Mouse (Mus musculus): ENCODE measurements around the gene C1qc. TPM values are rescaled to one million over a fixed set of nuclear protein-coding genes. Genes with fewer than 3 reads are reported as not detected.

Gene C1qc
- polyA plus RNA-seq, 1 experiment from 2014 or later, result 21.0 TPM

- Histone ChIP-seq H3K4me1 (ENCODE audit: control insufficient read depth, insufficient read depth, low read length) (no peaks in the 10 kb centered on the region), H3K4me2 (ENCODE audit: low read depth, low read length) (no peak overlapping the region), H3K27ac (ENCODE audit: low read length) (no peak overlapping the region), H3K4me3 (ENCODE audit: low read length) (no peak overlapping the region), H3K27me3 (ENCODE audit: control insufficient read depth, insufficient read depth, low read length) (peaks cover 52% of the 10 kb centered on the region), H3K9me3 (replicated peaks; ENCODE audit: control insufficient read depth, low read length) (0 out of 2 replicates have a peak, but pooled peaks cover 3% of the 10 kb centered on the region), H3K9ac (ENCODE audit: low read length) (no peak overlapping the region), H3K36me3 (ENCODE audit: control insufficient read depth, insufficient read depth) (no peaks in the 10 kb centered on the region)
- 58% methylated on average over 7 of the region's 7 CpGs for WGBS
- ATAC-seq (replicated peaks; ENCODE audit: extremely low read depth, insufficient read depth, low FRiP score), result no peak
Observed at GRCm38 (mm10) chr4:136899154-136899553, 6.3 kb upstream of the C1qc start.

- Histone ChIP-seq H3K36me3 (ENCODE audit: control insufficient read depth, insufficient read depth) (no peaks in the 10 kb centered on the region), H3K27me3 (ENCODE audit: control insufficient read depth, insufficient read depth, low read length) (peaks cover 48% of the 10 kb centered on the region), H3K4me1 (ENCODE audit: control insufficient read depth, insufficient read depth, low read length) (no peaks in the 10 kb centered on the region), H3K9ac (ENCODE audit: low read length) (no peak within 1 kb of the TSS), H3K27ac (ENCODE audit: low read length) (no peak within 1 kb of the TSS), H3K4me3 (ENCODE audit: low read length) (no peak within 1 kb of the TSS), H3K4me2 (ENCODE audit: low read depth, low read length) (no peak within 1 kb of the TSS), H3K9me3 (replicated peaks; ENCODE audit: control insufficient read depth, low read length) (0 out of 2 replicates have a peak, but pooled peaks cover 3% of the 10 kb centered on the region)
- WGBS, result 72% methylated on average over 9 of the region's 9 CpGs
- no peak for ATAC-seq (replicated peaks; ENCODE audit: extremely low read depth, insufficient read depth, low FRiP score)
Observed at GRCm38 (mm10) chr4:136898637-136899036, 5.8 kb upstream of the C1qc start, which contains the start of gene C1qa. Gene C1qa, minus strand, starts transcription at chr4:136898803.

DNA sequence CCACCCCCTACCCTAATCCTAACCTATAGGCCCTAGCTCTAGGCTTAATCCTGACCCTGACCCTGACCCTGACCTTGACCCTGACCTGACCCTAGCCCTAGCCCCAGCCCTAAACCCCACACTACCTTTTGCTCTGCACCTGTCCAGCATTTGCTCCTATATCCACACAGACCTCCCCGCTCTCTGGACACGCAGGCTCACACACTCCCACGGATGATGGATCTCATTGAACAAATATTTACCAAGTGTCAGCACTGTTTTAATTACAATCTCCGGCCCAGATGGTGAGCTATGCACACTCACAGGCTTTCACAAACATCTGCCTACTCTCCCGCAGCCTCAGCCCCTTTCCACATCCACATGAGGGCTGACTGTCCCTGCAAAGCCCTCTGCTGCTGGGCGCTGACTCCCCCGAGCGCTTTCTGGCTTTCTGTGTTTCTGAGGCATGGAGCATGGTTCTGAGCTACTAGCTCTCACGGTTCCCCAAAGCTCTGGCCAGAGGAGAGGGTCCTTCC, 5.3 kb upstream of the C1qc start:
- WGBS, result 53% methylated on average over 9 of the region's 9 CpGs
- Histone ChIP-seq H3K4me1 (ENCODE audit: control insufficient read depth, insufficient read depth, low read length) (no peaks in the 10 kb centered on the region), H3K27me3 (ENCODE audit: control insufficient read depth, insufficient read depth, low read length) (peaks cover 43% of the 10 kb centered on the region), H3K27ac (ENCODE audit: low read length) (no peak overlapping the region), H3K9ac (ENCODE audit: low read length) (no peak overlapping the region), H3K36me3 (ENCODE audit: control insufficient read depth, insufficient read depth) (no peaks in the 10 kb centered on the region), H3K4me3 (ENCODE audit: low read length) (no peak overlapping the region), H3K9me3 (replicated peaks; ENCODE audit: control insufficient read depth, low read length) (0 out of 2 replicates have a peak, but pooled peaks cover 3% of the 10 kb centered on the region), H3K4me2 (ENCODE audit: low read depth, low read length) (no peak overlapping the region)
- no peak for ATAC-seq (replicated peaks; ENCODE audit: extremely low read depth, insufficient read depth, low FRiP score)

GRCm38 (mm10) chr4:136896461-136896860, 3.6 kb upstream of the C1qc start:
- no peak for ATAC-seq (replicated peaks; ENCODE audit: extremely low read depth, insufficient read depth, low FRiP score)
- no peak overlapping the region for H3K27ac ChIP-seq (ENCODE audit: low read length)
- H3K27me3 ChIP-seq (ENCODE audit: control insufficient read depth, insufficient read depth, low read length), result peaks cover 45% of the 10 kb centered on the region
- H3K9ac ChIP-seq (ENCODE audit: low read length), result no peak overlapping the region
- WGBS, result 30% methylated on average over 10 of the region's 10 CpGs
- no peak overlapping the region for H3K4me2 ChIP-seq (ENCODE audit: low read depth, low read length)
- 0 out of 2 replicates have a peak, but pooled peaks cover 3% of the 10 kb centered on the region for H3K9me3 ChIP-seq (replicated peaks; ENCODE audit: control insufficient read depth, low read length)
- H3K36me3 ChIP-seq (ENCODE audit: control insufficient read depth, insufficient read depth), result no peaks in the 10 kb centered on the region
- H3K4me3 ChIP-seq (ENCODE audit: low read length), result no peak overlapping the region
- H3K4me1 ChIP-seq (ENCODE audit: control insufficient read depth, insufficient read depth, low read length), result no peaks in the 10 kb centered on the region

DNA sequence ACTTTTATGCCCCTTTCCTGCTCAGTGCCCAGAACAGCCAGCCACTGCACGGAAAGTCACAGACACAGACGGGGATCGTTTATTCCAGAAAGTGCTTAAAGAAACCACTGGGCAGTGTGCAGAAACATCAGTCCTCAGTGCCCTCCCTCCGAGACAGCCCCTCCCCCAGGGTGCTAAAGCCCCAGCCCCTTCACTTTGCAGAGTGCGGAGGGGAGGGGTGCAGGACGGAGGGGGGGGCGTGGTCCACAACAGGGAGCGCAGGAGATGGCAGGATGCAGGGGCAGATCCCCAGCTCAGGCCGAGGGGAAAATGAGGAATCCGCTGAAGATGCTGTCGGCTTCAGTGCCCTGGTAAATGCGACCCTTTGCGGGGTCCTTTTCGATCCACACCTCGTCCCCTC, 3.0 kb upstream of the C1qc start:
- no peak for ATAC-seq (replicated peaks; ENCODE audit: extremely low read depth, insufficient read depth, low FRiP score)
- Histone ChIP-seq H3K9me3 (replicated peaks; ENCODE audit: control insufficient read depth, low read length) (0 out of 2 replicates have a peak, but pooled peaks cover 3% of the 10 kb centered on the region), H3K4me2 (ENCODE audit: low read depth, low read length) (no peak overlapping the region), H3K4me3 (ENCODE audit: low read length) (no peak overlapping the region), H3K36me3 (ENCODE audit: control insufficient read depth, insufficient read depth) (no peaks in the 10 kb centered on the region), H3K9ac (ENCODE audit: low read length) (no peak overlapping the region), H3K27me3 (ENCODE audit: control insufficient read depth, insufficient read depth, low read length) (peaks cover 49% of the 10 kb centered on the region), H3K27ac (ENCODE audit: low read length) (no peak overlapping the region), H3K4me1 (ENCODE audit: control insufficient read depth, insufficient read depth, low read length) (no peaks in the 10 kb centered on the region)
- WGBS, result 6% methylated on average over 15 of the region's 15 CpGs

DNA sequence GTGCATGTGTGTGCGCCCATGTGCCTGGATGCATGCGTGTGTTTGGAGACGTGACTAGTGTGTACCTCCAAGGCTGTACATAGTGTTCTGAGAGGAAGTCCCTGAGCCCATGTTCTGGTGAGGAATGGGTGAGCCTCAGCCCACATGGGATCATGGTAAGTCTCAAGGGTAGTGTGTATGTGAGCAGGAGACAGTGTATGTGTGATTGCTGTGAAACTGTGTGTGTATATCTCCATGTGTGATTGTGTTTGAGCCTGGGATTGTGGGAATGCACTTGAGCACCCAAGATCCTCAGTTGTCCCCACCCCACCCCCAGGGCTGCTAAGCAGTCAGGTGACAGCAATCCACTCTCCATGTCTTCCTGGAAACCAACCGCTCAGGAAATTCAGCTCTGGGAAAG, 2.0 kb upstream of the C1qc start:
- WGBS, result 66% methylated on average over 4 of the region's 4 CpGs
- H3K9ac ChIP-seq (ENCODE audit: low read length), result no peak overlapping the region
- peaks cover 52% of the 10 kb centered on the region for H3K27me3 ChIP-seq (ENCODE audit: control insufficient read depth, insufficient read depth, low read length)
- no peak for ATAC-seq (replicated peaks; ENCODE audit: extremely low read depth, insufficient read depth, low FRiP score)
- H3K4me2 ChIP-seq (ENCODE audit: low read depth, low read length), result no peak overlapping the region
- no peak overlapping the region for H3K27ac ChIP-seq (ENCODE audit: low read length)
- H3K36me3 ChIP-seq (ENCODE audit: control insufficient read depth, insufficient read depth), result no peaks in the 10 kb centered on the region
- 0 out of 2 replicates have a peak, but pooled peaks cover 3% of the 10 kb centered on the region for H3K9me3 ChIP-seq (replicated peaks; ENCODE audit: control insufficient read depth, low read length)
- H3K4me3 ChIP-seq (ENCODE audit: low read length), result no peak overlapping the region
- H3K4me1 ChIP-seq (ENCODE audit: control insufficient read depth, insufficient read depth, low read length), result no peaks in the 10 kb centered on the region

DNA sequence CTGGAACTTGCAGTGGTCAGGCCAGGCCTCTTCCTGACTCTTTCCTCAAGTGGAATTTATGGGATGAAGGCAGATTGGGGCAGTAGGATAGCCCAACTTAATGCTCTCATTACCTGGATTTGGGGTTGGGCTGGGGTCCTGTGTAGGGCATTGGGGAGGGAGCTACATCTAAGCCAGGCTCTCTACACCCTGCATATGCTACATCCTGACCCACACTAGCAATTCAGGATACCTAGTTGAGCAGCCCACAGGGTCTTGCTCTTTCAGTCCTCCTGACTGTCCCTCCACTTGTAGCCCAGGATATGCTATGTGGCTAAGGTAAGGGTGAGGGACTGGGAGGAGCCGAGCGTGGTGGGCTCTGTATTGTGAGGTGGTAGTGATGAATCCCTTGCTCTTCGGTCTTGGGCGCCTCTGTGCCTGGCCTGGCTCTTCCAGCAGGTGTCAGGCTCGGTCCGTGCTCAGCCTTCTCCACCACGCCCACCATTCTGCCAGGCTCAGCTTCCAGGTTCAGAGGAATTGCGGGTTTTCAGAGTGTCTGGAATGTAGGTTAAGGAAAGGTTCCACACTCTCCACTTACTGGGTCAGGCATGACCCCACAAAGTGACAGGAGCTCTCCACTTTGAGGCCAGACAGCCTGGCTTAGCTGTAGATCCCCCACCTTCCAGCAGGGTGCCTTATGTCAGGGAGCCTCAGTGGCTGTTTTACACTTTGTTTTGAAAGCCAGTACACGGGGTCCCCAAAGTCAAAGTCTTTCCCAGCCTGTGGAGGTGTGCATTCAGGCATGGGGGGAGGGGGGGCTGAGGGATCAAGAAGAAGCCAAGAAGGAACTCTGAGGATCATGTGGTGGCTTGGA, 1.1 kb upstream of the C1qc start:
- Histone ChIP-seq H3K4me1 (ENCODE audit: control insufficient read depth, insufficient read depth, low read length) (no peaks in the 10 kb centered on the region), H3K9ac (ENCODE audit: low read length) (no peak overlapping the region), H3K27ac (ENCODE audit: low read length) (no peak overlapping the region), H3K9me3 (replicated peaks; ENCODE audit: control insufficient read depth, low read length) (no peaks in the 10 kb centered on the region), H3K4me3 (ENCODE audit: low read length) (no peak overlapping the region), H3K36me3 (ENCODE audit: control insufficient read depth, insufficient read depth) (no peaks in the 10 kb centered on the region), H3K27me3 (ENCODE audit: control insufficient read depth, insufficient read depth, low read length) (peaks cover 53% of the 10 kb centered on the region), H3K4me2 (ENCODE audit: low read depth, low read length) (no peak overlapping the region)
- no peak for ATAC-seq (replicated peaks; ENCODE audit: extremely low read depth, insufficient read depth, low FRiP score)
- WGBS, result 2% methylated on average over 9 of the region's 9 CpGs

- peaks cover 46% of the 10 kb centered on the region for H3K27me3 ChIP-seq (ENCODE audit: control insufficient read depth, insufficient read depth, low read length)
- H3K9ac ChIP-seq (ENCODE audit: low read length), result no peak overlapping the region
- H3K4me3 ChIP-seq (ENCODE audit: low read length), result no peak overlapping the region
- WGBS, result 48% methylated on average over 7 of the region's 7 CpGs
- no peaks in the 10 kb centered on the region for H3K4me1 ChIP-seq (ENCODE audit: control insufficient read depth, insufficient read depth, low read length)
- no peaks in the 10 kb centered on the region for H3K36me3 ChIP-seq (ENCODE audit: control insufficient read depth, insufficient read depth)
- no peak overlapping the region for H3K27ac ChIP-seq (ENCODE audit: low read length)
- ATAC-seq (replicated peaks; ENCODE audit: extremely low read depth, insufficient read depth, low FRiP score), result no peak
- H3K9me3 ChIP-seq (replicated peaks; ENCODE audit: control insufficient read depth, low read length), result no peaks in the 10 kb centered on the region
- no peak overlapping the region for H3K4me2 ChIP-seq (ENCODE audit: low read depth, low read length)
Observed at GRCm38 (mm10) chr4:136892371-136892770, 494 bp downstream of the C1qc start.

GRCm38 (mm10) chr4:136891115-136891514, 1.8 kb downstream of the C1qc start:
- H3K9ac ChIP-seq (ENCODE audit: low read length), result no peak overlapping the region
- no peak overlapping the region for H3K4me2 ChIP-seq (ENCODE audit: low read depth, low read length)
- H3K27ac ChIP-seq (ENCODE audit: low read length), result no peak overlapping the region
- no peak for ATAC-seq (replicated peaks; ENCODE audit: extremely low read depth, insufficient read depth, low FRiP score)
- peaks cover 37% of the 10 kb centered on the region for H3K27me3 ChIP-seq (ENCODE audit: control insufficient read depth, insufficient read depth, low read length)
- no peaks in the 10 kb centered on the region for H3K4me1 ChIP-seq (ENCODE audit: control insufficient read depth, insufficient read depth, low read length)
- H3K9me3 ChIP-seq (replicated peaks; ENCODE audit: control insufficient read depth, low read length), result no peaks in the 10 kb centered on the region
- H3K36me3 ChIP-seq (ENCODE audit: control insufficient read depth, insufficient read depth), result no peaks in the 10 kb centered on the region
- no peak overlapping the region for H3K4me3 ChIP-seq (ENCODE audit: low read length)
- 80% methylated on average over 4 of the region's 4 CpGs for WGBS

Data from heart, embryonic 16.5 days (tissue).